Mouse (Mus musculus) heart, embryonic 14.5 days (tissue): ENCODE results near the gene Fam102a. TPM values are rescaled to one million over a fixed set of nuclear protein-coding genes. Genes with fewer than 3 reads are reported as not detected.
A peak's percentile ranks its signal among the peaks of the same experiment; 100 is the strongest.

Source experiments
- ATAC-seq: fragments of 200-750 bp; cut with Nextera tagmentation; 2 replicates; pipeline ENCODE4 v1.8.0; 2017; ENCODE audit warnings: low read depth, moderate TSS enrichment; ENCODE audit not compliant: insufficient number of reproducible peaks, insufficient read depth, low FRiP score
- H3K27ac ChIP-seq, 2 experiments: fragments of 200-500 bp in 1 of 2; fragments of 300-500 bp in 1 of 2; sonication (generic) in 1 of 2; replicated peaks in 1 of 2; 2 replicates each; pipeline ENCODE4 v1.5.1; 2012 to 2014; ENCODE audit warnings: low read depth in 2 of 2, low read length in 2 of 2, control low read depth in 1 of 2, mild to moderate bottlenecking in 1 of 2, mixed read lengths in 1 of 2; ENCODE audit not compliant: control insufficient read depth in 1 of 2, insufficient read depth in 1 of 2
- H3K27me3 ChIP-seq: fragments of 300-500 bp; sonication (generic); 2 replicates; pipeline ENCODE4 v1.6.1; 2014; ENCODE audit warnings: mild to moderate bottlenecking, low read length, control low read depth; ENCODE audit not compliant: control insufficient read depth, insufficient read depth
- H3K36me3 ChIP-seq: fragments of 300-500 bp; sonication (generic); 2 replicates; pipeline ENCODE4 v1.6.1; 2014; ENCODE audit warnings: mild to moderate bottlenecking, control low read depth, low read length, mixed read lengths; ENCODE audit not compliant: control insufficient read depth, insufficient read depth
- H3K4me1 ChIP-seq, 2 experiments: fragments of 200-500 bp in 1 of 2; fragments of 300-500 bp in 1 of 2; sonication (generic) in 1 of 2; 2 replicates each; pipeline ENCODE4 v1.6.1; 2012 to 2014; ENCODE audit warnings: low read length in 2 of 2, control low read depth in 1 of 2, mixed read lengths in 1 of 2; ENCODE audit not compliant: control insufficient read depth in 2 of 2, insufficient read depth in 2 of 2
- H3K4me2 ChIP-seq: fragments of 300-500 bp; sonication (generic); 2 replicates; pipeline ENCODE4 v1.6.1; 2014; ENCODE audit warnings: mild to moderate bottlenecking, low read length
- H3K4me3 ChIP-seq, 2 experiments: fragments of 200-500 bp in 1 of 2; fragments of 300-500 bp in 1 of 2; sonication (generic) in 1 of 2; 2 replicates each; pipeline ENCODE4 v1.5.1; 2012 to 2014; ENCODE audit warnings: low read length in 2 of 2, mild to moderate bottlenecking in 2 of 2, control low read depth in 1 of 2, low read depth in 1 of 2, moderate library complexity in 1 of 2; ENCODE audit not compliant: control insufficient read depth in 1 of 2, insufficient read depth in 1 of 2
- H3K9ac ChIP-seq: fragments of 300-500 bp; sonication (generic); 2 replicates; pipeline ENCODE4 v1.6.1; 2014; ENCODE audit warnings: mild to moderate bottlenecking, low read length
- H3K9me3 ChIP-seq: fragments of 300-500 bp; sonication (generic); 2 replicates; pipeline ENCODE4 v1.6.1; 2016; ENCODE audit warnings: low read length, control low read depth; ENCODE audit not compliant: control insufficient read depth
- WGBS: fragments of 180-500 bp; shearing (Covaris S2); extraction: QIAGEN DNeasy Blood & Tissue Kit; methylation state at CpG from one replicate; pipeline ENCODE4 v1.1.7; 2014; 5-methylcytosine and 5-hydroxymethylcytosine counted together
- polyA plus RNA-seq: library from polyadenylated mRNA; unstranded; fragments of >200 nt; fragmentation: Nextera tagmentation; extraction: Ambion mirVana; gene quantifications from 2 replicates; pipeline ENCODE4 v1.2.1, GENCODE M21; 2014

The Fam102a gene
- polyA plus RNA-seq, 1 experiment from 2014 or later = 6.3 TPM

DNA sequence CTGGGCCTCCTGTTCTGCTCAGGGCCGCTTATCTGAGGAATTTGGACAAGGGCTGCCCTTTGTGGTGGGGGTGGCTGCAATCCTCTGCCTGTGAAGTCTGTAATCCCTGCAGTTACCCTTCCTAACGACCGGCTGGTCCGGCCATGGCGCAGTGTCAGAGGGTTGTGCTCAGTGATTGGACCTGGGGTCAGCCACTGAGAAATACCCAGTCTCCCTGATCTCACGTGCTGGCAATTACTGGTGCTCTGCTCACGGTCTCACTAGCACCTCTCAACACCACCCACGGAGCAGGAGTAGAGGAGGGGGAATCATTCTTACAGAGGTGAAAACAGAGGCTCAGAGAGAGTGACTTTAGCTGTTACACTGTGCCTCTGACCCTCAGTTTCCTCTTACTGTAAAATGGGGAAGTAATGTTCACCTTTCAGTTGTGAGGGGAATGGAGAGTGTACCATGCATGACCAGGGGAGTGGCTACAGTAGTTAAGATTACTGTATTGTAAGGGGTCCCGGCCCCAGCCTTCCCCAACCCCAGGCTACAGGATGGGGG lies 2.3 kb downstream of the Fam102a start:
- Histone ChIP-seq H3K9ac (peak overlapping the region; percentile 87), H3K4me1 (peaks cover 36 to 52% of the 10 kb centered on the region in 2 experiments), H3K27ac (peak overlapping the region; percentile 84 to 88), H3K4me2 (peak overlapping the region; percentile 80), H3K36me3 (no peaks in the 10 kb centered on the region), H3K4me3 (peak overlapping the region; percentile 62 to 80), H3K27me3 (no peaks in the 10 kb centered on the region), H3K9me3 (no peaks in the 10 kb centered on the region)
- 8% methylated on average over 9 of the region's 9 CpGs for WGBS
- ATAC-seq = 0 out of 2 replicates have a peak, but pooled peaks have one; percentile 7

DNA sequence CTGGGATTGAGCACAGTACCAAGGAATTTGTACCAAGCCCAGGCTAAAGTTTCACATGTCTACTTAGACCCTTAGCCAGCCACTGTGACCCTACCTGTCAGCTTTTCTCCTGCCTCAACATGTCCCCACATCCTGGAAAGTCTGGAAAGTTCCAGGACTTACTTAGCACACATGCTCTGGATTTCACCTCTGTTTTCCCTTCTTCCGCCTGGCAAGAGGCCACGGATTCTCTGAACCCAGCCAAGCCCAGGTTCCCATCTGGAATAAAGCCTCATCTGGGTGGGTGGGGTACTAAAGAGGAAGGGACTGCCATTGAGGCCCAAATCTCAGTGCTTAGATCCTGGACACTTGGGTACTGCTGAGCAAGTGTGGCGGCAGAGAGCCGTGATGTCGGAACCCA lies 2.8 kb downstream of the Fam102a start:
- H3K9ac ChIP-seq = peak overlapping the region; percentile 87
- H3K36me3 ChIP-seq = no peaks in the 10 kb centered on the region
- no peaks in the 10 kb centered on the region for H3K9me3 ChIP-seq
- WGBS = 73% methylated on average over 5 of the region's 5 CpGs
- ATAC-seq = no peak
- peak overlapping the region; percentile 80 for H3K4me2 ChIP-seq
- H3K27me3 ChIP-seq = no peaks in the 10 kb centered on the region
- H3K4me1 ChIP-seq = peaks cover 37 to 54% of the 10 kb centered on the region in 2 experiments
- peak overlapping the region; percentile 84 to 88; a peak in 3 of 4 replicates for H3K27ac ChIP-seq
- H3K4me3 ChIP-seq = peak overlapping the region; percentile 62 to 80; a peak in 2 of 4 replicates

DNA sequence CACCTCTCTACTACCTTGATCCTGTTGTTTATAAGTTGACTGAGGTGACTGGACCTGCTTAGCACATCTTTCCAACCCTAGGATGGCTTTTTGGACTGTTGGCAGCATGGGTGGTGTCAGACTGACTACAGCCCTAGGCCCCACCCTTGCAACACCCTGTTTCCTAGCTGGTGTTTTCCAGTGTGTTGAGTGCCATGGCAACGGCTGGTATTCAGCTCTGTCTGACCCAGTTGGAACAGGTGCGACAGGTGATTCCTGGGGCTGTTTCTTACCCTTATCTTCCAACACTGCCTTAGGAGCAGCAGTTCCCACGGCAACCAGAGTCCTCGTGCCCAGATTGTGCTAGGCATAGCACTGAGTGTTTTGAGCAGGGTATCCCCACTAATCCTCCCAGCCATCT lies 3.3 kb downstream of the Fam102a start:
- H3K4me3 ChIP-seq = no peak overlapping the region
- H3K27me3 ChIP-seq = no peaks in the 10 kb centered on the region
- H3K4me2 ChIP-seq = 0 out of 2 replicates have a peak overlapping the region, but pooled peaks have one; percentile 80
- no peaks in the 10 kb centered on the region for H3K36me3 ChIP-seq
- H3K9me3 ChIP-seq = no peaks in the 10 kb centered on the region
- WGBS = 67% methylated on average over 4 of the region's 4 CpGs
- no peak overlapping the region for H3K27ac ChIP-seq
- peak overlapping the region; percentile 87; the same call in 1 of the 2 replicates for H3K9ac ChIP-seq
- ATAC-seq = no peak
- peaks cover 39 to 59% of the 10 kb centered on the region in 2 experiments for H3K4me1 ChIP-seq

DNA sequence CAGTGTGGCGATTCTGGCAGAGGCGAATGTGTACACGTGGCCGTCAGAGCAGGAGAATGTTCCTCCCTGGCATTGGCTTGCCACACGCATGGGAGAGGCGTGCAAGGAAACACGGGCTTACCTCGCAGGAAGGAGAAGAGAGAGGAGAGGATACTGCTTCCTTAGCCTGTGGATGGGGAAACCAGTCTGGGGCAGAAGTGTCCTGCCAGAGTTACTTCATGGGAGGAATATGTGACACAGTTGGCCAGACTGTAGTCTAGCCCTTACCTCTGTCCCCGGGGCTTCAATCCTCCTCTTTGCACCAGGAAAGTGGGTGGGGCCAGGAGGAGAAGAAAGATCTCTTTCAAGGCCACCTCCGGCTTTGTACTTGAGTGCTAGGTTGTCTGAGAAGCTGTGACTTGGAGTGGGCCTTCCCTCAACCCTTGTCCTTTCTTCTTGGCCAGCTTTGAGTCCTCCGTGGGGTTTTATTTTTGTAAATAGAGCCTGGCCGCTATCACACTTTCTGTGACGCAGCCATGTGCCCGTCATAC lies 4.4 kb downstream of the Fam102a start:
- 71% methylated on average over 14 of the region's 14 CpGs for WGBS
- Histone ChIP-seq H3K9me3 (no peaks in the 10 kb centered on the region), H3K27ac (no peak overlapping the region), H3K4me2 (no peak overlapping the region), H3K27me3 (no peaks in the 10 kb centered on the region), H3K4me1 (peaks cover 39 to 54% of the 10 kb centered on the region in 2 experiments), H3K9ac (no peak overlapping the region; the same call in 1 of the 2 replicates), H3K4me3 (no peak overlapping the region), H3K36me3 (no peaks in the 10 kb centered on the region)
- no peak for ATAC-seq

DNA sequence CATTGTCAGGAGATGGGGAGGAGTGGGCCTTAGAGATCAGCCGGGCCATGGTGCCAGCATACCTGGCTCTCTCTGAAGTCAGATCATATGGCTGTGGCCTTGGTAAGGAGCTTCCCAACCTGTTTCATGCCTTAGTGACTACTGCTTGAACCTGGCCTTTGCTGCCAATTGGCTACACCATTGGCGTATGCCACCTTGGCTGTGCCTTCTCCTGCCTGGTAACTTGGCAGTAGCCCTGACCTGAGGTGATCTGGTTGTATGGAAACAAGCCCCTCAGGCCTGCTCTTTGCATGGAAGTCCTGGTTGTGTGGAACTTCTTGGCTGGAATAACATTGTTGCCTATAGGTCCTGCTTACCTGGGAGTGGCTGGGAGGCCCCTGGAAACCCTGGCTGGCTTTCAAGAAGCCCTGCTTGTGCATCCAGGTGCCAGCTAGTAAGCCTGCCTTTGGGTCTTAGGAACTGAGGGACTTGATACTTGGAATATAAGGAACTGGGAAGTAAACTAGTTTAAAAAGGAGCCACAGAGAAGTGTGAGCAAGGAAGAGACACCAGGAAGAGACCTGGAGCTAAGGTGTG lies 6.3 kb downstream of the Fam102a start:
- Histone ChIP-seq H3K4me1 (peaks cover 33 to 48% of the 10 kb centered on the region in 2 experiments), H3K4me2 (no peak overlapping the region), H3K9me3 (no peaks in the 10 kb centered on the region), H3K9ac (no peak overlapping the region; the same call in 1 of the 2 replicates), H3K27ac (no peak overlapping the region), H3K4me3 (no peak overlapping the region), H3K36me3 (no peaks in the 10 kb centered on the region), H3K27me3 (no peaks in the 10 kb centered on the region)
- ATAC-seq = no peak
- 100% methylated on average over 2 of the region's 2 CpGs for WGBS

DNA sequence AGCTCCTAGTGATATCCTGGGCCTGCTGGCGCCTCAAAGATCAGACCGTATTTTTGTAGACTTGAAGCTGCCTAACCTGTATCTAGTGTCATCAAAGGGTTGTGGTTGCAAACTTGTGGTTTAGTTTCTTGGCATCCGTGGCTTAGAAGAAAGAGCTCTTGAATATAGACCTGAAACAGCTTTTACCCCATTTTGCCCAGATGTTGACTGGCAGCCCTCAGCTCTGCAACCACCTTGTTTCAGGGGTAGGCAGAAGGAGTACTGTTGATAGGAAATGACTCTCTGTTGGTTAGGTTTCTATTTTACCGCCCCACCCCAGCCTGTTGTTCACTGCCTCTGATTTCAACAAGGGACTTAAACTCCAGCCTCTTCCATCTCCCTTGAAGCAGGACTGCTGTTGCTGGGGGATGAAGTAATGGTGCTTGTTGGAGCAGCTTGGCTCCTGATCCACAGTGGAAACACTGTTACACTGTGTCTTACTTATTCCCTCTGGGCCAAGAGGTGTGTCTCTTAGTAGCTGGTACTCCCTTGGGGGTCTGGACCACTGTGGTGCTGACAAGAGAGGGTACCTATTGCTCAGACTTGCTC lies 6.9 kb downstream of the Fam102a start:
- Histone ChIP-seq H3K36me3 (no peaks in the 10 kb centered on the region), H3K9ac (no peak overlapping the region), H3K27me3 (no peaks in the 10 kb centered on the region), H3K4me2 (no peak overlapping the region), H3K9me3 (no peaks in the 10 kb centered on the region), H3K27ac (no peak overlapping the region), H3K4me1 (peaks cover 27 to 43% of the 10 kb centered on the region in 2 experiments), H3K4me3 (no peak overlapping the region)
- ATAC-seq = no peak
- WGBS = 89% methylated on average over 4 of the region's 4 CpGs

DNA sequence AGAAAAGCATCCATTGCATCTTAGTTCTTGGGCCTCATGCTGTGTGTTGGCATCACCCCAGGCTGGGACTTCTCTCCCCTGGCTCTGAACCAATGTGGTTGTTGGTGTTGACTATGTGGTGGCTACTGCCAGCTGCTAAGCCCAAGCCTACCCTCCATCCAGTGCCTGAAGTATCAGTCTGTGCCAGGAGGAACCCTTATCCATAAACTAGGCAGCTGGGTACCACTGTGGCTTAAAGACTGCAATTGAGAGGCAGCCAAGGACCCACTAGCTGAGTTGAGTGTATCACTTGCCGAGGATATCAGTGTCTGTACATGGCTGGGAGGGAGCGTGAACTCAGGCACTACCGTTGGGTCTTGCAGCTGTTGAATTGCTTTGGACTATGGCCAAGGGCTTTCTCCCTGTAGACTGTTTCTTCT lies 7.9 kb downstream of the Fam102a start:
- H3K27ac ChIP-seq = no peak overlapping the region
- H3K9me3 ChIP-seq = no peaks in the 10 kb centered on the region
- no peaks in the 10 kb centered on the region for H3K27me3 ChIP-seq
- H3K36me3 ChIP-seq = no peaks in the 10 kb centered on the region
- H3K4me1 ChIP-seq = peaks cover 25 to 42% of the 10 kb centered on the region in 2 experiments
- H3K4me2 ChIP-seq = no peak overlapping the region
- no peak overlapping the region for H3K4me3 ChIP-seq
- 25% methylated on average over 3 of the region's 3 CpGs for WGBS
- no peak for ATAC-seq
- H3K9ac ChIP-seq = no peak overlapping the region
